Mouse (Mus musculus) heart, embryonic 14.5 days (tissue): ENCODE results near the gene Xrn2. TPM values are rescaled to one million over a fixed set of nuclear protein-coding genes. Genes with fewer than 3 reads are reported as not detected.

Experiments used
- ATAC-seq: fragments of 200-750 bp; cut with Nextera tagmentation; 2 replicates; pipeline ENCODE4 v1.8.0; 2017; ENCODE audit warnings: low read depth, moderate TSS enrichment; ENCODE audit not compliant: insufficient number of reproducible peaks, insufficient read depth, low FRiP score
- H3K27ac ChIP-seq, 2 experiments: fragments of 200-500 bp in 1 of 2; fragments of 300-500 bp in 1 of 2; sonication (generic) in 1 of 2; replicated peaks in 1 of 2; 2 replicates each; pipeline ENCODE4 v1.5.1; 2012 to 2014; ENCODE audit warnings: low read depth in 2 of 2, low read length in 2 of 2, control low read depth in 1 of 2, mild to moderate bottlenecking in 1 of 2, mixed read lengths in 1 of 2; ENCODE audit not compliant: control insufficient read depth in 1 of 2, insufficient read depth in 1 of 2
- H3K27me3 ChIP-seq: fragments of 300-500 bp; sonication (generic); 2 replicates; pipeline ENCODE4 v1.6.1; 2014; ENCODE audit warnings: mild to moderate bottlenecking, low read length, control low read depth; ENCODE audit not compliant: control insufficient read depth, insufficient read depth
- H3K36me3 ChIP-seq: fragments of 300-500 bp; sonication (generic); 2 replicates; pipeline ENCODE4 v1.6.1; 2014; ENCODE audit warnings: mild to moderate bottlenecking, control low read depth, low read length, mixed read lengths; ENCODE audit not compliant: control insufficient read depth, insufficient read depth
- H3K4me1 ChIP-seq, 2 experiments: fragments of 200-500 bp in 1 of 2; fragments of 300-500 bp in 1 of 2; sonication (generic) in 1 of 2; 2 replicates each; pipeline ENCODE4 v1.6.1; 2012 to 2014; ENCODE audit warnings: low read length in 2 of 2, control low read depth in 1 of 2, mixed read lengths in 1 of 2; ENCODE audit not compliant: control insufficient read depth in 2 of 2, insufficient read depth in 2 of 2
- H3K4me2 ChIP-seq: fragments of 300-500 bp; sonication (generic); 2 replicates; pipeline ENCODE4 v1.6.1; 2014; ENCODE audit warnings: mild to moderate bottlenecking, low read length
- H3K4me3 ChIP-seq, 2 experiments: fragments of 200-500 bp in 1 of 2; fragments of 300-500 bp in 1 of 2; sonication (generic) in 1 of 2; 2 replicates each; pipeline ENCODE4 v1.5.1; 2012 to 2014; ENCODE audit warnings: low read length in 2 of 2, mild to moderate bottlenecking in 2 of 2, control low read depth in 1 of 2, low read depth in 1 of 2, moderate library complexity in 1 of 2; ENCODE audit not compliant: control insufficient read depth in 1 of 2, insufficient read depth in 1 of 2
- H3K9ac ChIP-seq: fragments of 300-500 bp; sonication (generic); 2 replicates; pipeline ENCODE4 v1.6.1; 2014; ENCODE audit warnings: mild to moderate bottlenecking, low read length
- H3K9me3 ChIP-seq: fragments of 300-500 bp; sonication (generic); 2 replicates; pipeline ENCODE4 v1.6.1; 2016; ENCODE audit warnings: low read length, control low read depth; ENCODE audit not compliant: control insufficient read depth
- WGBS: fragments of 180-500 bp; shearing (Covaris S2); extraction: QIAGEN DNeasy Blood & Tissue Kit; methylation state at CpG from one replicate; pipeline ENCODE4 v1.1.7; 2014; 5-methylcytosine and 5-hydroxymethylcytosine counted together
- polyA plus RNA-seq: library from polyadenylated mRNA; unstranded; fragments of >200 nt; fragmentation: Nextera tagmentation; extraction: Ambion mirVana; gene quantifications from 2 replicates; pipeline ENCODE4 v1.2.1, GENCODE M21; 2014

Gene Xrn2
- polyA plus RNA-seq, 1 experiment from 2014 or later = 59.8 TPM

DNA sequence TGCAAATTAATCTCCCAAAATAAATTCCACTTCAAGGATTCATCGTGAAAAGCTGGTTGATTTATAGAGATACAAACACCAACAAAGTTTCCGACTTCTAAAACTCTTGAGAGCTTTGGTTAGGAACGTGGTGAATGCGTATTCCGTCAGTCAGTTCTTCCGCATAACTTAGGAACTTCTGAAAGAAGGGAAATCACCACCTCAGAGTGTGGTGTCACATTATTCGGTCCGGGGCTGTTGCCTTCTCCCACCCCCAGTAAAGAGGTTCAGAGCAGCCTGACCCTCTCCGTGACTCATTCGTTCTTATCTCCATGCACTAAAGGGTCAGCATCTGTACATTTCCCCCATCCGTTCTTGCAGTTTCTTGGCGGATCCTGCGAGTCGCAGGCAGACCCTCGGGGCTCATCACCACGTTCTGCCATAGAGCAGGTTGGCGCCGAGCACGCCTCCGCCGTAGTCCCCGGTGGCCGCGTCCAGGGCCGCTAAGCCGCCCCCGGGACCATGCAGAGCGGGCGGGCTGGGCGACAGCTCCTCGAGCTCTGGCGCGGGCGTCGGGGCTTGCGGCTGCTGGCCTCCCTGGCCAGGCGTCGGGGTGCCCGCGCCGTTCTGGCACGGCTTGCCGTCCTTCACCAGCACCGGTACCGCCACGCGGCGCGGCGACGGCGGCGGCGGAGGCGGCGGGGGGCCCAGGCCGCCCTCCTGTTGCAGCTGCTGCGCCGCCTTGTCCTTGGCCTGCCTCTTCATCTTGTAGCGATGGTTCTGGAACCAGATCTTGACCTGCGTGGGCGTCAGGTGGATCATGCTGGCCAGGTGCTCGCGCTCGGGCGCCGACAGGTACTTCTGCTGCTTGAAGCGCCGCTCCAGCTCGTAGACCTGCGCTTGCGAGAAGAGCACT, 70.9 kb downstream of the Xrn2 start:
- Histone ChIP-seq H3K4me3 (peak overlapping the region; percentile 5 to 46; a peak in 3 of 4 replicates), H3K36me3 (no peaks in the 10 kb centered on the region), H3K27me3 (peaks cover 87% of the 10 kb centered on the region), H3K9ac (no peak overlapping the region), H3K27ac (no peak overlapping the region), H3K9me3 (no peaks in the 10 kb centered on the region), H3K4me2 (peak overlapping the region; percentile 73; the same call in 1 of the 2 replicates), H3K4me1 (peaks cover 4 to 8% of the 10 kb centered on the region in 2 experiments; a peak in 3 of 4 replicates)
- no peak; the same call in 1 of the 2 replicates for ATAC-seq
- 1% methylated on average over 71 of the region's 72 CpGs for WGBS

DNA sequence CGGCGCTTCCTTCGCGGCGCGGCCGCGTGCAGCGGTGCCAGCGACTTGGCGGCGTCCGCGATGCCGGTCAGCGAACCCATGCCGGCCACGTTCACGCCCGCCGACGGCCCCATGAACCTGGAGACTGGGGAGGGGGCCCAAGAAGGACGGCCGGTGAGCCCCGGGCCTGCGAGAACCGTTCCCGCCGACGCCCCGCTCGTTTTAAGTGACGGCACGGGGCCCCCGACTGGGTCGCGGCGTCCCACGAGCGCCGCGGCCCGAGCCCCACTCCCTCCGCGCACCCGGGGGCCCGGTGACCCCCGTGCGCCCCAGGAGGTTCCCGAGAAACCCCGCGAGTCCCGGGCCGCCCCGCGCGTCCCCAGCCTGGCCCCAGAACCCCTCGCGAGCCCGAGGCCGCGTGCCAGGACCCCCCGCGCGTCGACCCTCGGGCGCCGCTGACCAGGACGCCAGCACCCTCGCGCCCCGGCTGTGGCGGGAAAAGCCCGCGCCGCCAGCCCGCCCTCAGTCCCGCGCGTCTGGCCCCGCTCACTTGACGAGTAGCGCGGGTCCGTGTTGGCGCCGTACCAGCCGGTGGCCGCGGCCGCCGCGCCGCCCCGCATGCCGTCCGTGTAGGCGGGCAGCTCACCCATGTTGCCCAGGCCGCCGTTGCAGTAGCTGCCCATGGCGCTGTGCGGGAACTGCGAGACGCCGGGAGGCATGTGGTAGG, 71.7 kb downstream of the Xrn2 start:
- Histone ChIP-seq H3K36me3 (no peaks in the 10 kb centered on the region), H3K4me1 (peaks cover 4 to 8% of the 10 kb centered on the region in 2 experiments; a peak in 3 of 4 replicates), H3K27me3 (peaks cover 84% of the 10 kb centered on the region), H3K4me3 (peak overlapping the region; percentile 39 to 46), H3K9ac (no peak overlapping the region), H3K9me3 (no peaks in the 10 kb centered on the region), H3K27ac (no peak overlapping the region), H3K4me2 (peak overlapping the region; percentile 73)
- 2% methylated on average over 105 of the region's 106 CpGs for WGBS
- no peak for ATAC-seq

DNA sequence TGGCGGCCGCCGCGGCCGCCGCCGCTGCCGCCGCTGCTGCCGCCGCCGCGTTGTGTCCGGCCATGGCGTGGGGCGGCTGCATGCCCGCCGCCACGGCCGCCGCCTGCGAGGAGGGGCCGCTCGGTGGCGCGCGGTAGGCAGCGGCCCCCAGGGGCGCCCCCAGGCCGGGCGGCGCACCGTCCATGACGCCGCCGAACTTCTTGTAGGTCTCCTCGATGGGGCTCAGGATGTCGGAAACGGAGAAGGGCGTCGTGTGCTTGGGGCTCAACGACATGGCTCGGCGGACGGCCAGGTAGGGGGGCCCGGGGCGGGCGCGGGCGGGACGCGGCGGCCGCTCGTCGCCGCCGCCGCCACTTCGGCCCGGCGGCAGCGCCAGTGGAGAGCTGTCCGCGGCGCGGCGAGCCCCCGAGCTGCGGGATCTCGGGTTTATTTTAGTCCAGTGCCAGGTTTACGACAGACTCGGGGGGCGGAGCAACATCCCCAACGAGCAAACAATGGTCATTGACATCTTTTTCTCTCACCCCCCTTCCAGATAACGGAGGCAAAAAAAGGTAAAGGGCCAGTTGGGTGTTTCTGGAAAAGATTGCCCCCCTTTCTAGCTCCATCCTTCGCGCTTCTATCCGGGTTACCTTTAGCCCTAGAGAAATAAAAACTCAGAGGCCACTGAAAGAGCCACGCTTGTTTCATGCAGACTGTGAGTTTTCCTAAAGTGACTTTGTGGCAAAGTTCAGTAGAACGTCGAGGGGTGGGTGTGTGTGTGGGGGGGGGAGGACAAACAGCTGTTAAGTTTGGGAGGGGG, 72.5 kb downstream of the Xrn2 start, which contains the start of gene Nkx2-4:
Nkx2-4 (minus strand) TSS at position 374 of the 799 bp plus-strand sequence.
- under 1% methylated on average over 77 of the region's 82 CpGs for whole genome bisulfite sequencing
- H3K27ac ChIP-seq = no peak within 1 kb of the TSS
- H3K9me3 ChIP-seq = no peaks in the 10 kb centered on the region
- H3K4me3 ChIP-seq = peak within 1 kb of the TSS; percentile 39 to 46
- ATAC-seq = no peak
- 0 out of 2 replicates have a peak within 1 kb of the TSS, but pooled peaks have one; percentile 17 for H3K9ac ChIP-seq
- no peaks in the 10 kb centered on the region for H3K36me3 ChIP-seq
- H3K4me2 ChIP-seq = peak within 1 kb of the TSS; percentile 73
- peaks cover 83% of the 10 kb centered on the region for H3K27me3 ChIP-seq
- peaks cover 4 to 8% of the 10 kb centered on the region in 2 experiments; a peak in 3 of 4 replicates for H3K4me1 ChIP-seq

DNA sequence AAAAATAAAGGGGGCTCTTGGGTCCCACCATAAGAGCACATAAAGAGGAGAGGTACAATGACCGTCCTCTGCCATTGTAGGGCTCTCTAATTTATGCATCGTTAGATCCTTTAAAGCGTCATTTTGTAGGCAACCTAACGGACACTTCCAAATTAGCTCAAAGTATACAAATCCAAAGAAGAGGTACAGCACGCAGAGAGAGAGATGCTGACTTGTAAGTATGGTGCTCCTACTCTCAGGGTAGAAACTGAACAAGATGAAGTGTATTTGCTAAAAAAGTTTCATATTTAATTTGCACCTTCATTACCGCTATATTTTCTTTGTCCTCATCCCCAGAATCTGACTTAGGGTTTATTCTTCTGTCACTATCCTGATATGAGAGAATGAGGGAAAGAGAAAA, 73.1 kb downstream of the Xrn2 start:
- H3K27me3 ChIP-seq = peaks cover 82% of the 10 kb centered on the region
- no peak overlapping the region for H3K4me3 ChIP-seq
- 11% methylated on average over 6 of the region's 6 CpGs for WGBS
- ATAC-seq = no peak
- no peak overlapping the region for H3K9ac ChIP-seq
- peaks cover 4 to 8% of the 10 kb centered on the region in 2 experiments; a peak in 3 of 4 replicates for H3K4me1 ChIP-seq
- no peak overlapping the region for H3K27ac ChIP-seq
- no peaks in the 10 kb centered on the region for H3K36me3 ChIP-seq
- H3K4me2 ChIP-seq = no peak overlapping the region
- no peaks in the 10 kb centered on the region for H3K9me3 ChIP-seq

DNA sequence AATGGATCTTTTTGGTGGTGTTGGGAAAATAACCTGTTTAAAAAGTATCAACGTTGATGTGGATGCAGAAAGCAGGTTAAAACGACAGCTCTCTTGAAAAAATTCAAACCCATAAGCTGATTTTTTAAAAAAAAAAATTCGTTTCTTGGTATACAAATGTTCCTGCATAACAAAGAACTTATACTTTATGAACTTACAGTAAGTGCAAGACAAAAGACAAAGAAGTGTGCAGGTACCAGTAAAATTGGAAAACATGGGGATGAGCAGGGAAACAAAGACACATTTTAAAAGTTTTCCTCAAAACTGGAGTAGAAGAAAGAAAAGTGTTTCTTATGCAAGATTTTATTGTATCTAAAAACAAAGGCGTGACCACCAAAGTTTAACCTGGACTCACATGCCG, 73.6 kb downstream of the Xrn2 start:
- 29% methylated on average over 5 of the region's 5 CpGs for WGBS
- Histone ChIP-seq H3K27me3 (peaks cover 77% of the 10 kb centered on the region), H3K4me2 (no peak overlapping the region), H3K36me3 (no peaks in the 10 kb centered on the region), H3K9ac (no peak overlapping the region), H3K9me3 (no peaks in the 10 kb centered on the region), H3K4me3 (no peak overlapping the region), H3K27ac (no peak overlapping the region), H3K4me1 (peaks cover 4 to 8% of the 10 kb centered on the region in 2 experiments; a peak in 3 of 4 replicates)
- ATAC-seq = no peak

DNA sequence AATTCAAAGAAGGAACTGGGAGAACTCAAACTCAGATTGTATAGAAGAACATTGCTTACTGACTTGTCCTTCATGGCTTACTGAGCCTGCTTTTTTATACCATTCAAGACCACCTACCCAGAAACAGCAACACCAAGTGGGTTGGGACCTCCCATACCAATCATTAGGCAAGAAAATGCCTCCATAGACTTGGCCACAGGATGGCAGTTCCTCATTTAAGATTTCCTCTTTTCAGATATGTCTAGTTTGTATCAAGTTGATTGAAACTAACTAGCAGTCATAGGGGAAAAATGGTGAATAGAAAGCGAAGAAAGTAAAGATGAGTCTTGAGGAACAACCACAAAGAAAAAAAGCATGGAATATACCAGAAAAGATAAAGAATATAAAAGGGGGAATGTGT, 106.9 kb downstream of the Xrn2 start:
- Histone ChIP-seq H3K4me1 (no peaks in the 10 kb centered on the region), H3K36me3 (no peaks in the 10 kb centered on the region), H3K27ac (no peak overlapping the region), H3K9ac (no peak overlapping the region), H3K4me3 (no peak overlapping the region), H3K9me3 (no peaks in the 10 kb centered on the region), H3K27me3 (no peaks in the 10 kb centered on the region), H3K4me2 (no peak overlapping the region)
- WGBS = 75% methylated on average over 1 of the region's 1 CpGs
- no peak for ATAC-seq

DNA sequence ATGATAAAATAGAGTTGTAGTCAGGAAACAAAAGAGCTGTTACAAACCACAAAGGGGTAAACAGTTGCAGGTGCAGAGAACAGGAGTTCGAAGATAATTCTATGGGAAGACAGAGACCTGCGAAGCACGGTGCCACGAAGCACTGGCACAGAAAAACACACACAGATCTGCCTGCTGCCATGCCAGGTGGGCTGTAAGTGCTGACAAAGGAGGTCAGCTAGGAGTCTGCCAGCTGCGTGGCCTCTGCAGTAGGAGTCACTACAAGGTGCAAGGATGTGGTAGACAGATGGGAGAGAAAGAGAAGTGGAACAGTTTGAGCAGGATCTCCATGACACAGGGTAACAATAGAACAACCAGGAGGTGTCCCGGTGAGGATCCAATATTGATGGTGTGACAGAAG, 114.6 kb downstream of the Xrn2 start:
- Histone ChIP-seq H3K36me3 (no peaks in the 10 kb centered on the region), H3K4me3 (no peak overlapping the region), H3K27me3 (no peaks in the 10 kb centered on the region), H3K27ac (no peak overlapping the region), H3K4me2 (no peak overlapping the region), H3K9me3 (no peaks in the 10 kb centered on the region), H3K9ac (no peak overlapping the region), H3K4me1 (no peaks in the 10 kb centered on the region)
- WGBS = 74% methylated on average over 6 of the region's 6 CpGs
- no peak for ATAC-seq
